ENCODE assay signal across 12 mouse cellular contexts in the genomic region with DNA sequence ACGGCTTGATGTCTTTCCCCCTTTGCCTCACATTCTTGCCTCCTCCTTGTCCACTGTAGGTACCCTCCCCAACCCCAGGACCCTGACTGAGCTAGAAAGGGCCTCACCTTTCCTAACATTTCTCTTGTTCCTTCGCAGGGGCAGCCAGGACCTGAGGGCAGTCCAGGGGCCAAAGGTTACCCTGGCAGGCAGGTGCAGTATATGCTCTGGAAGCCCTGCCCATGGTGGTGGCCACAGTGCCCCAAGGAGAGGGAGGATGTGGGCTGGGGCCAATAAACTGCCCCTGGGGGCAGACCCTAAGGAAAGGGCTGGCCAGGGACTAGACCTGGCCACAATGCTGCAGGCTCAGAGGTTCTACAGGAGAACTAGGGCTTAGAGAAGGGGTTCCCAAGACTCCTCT.
"Had no signal": no experiment of that assay in that cellular context is flagged by ENCODE, and none has a peak within 500 bp of the region (broad histone marks: within the 10 kb centered on the region; RNA-seq: fewer than 3 reads in every experiment).

No protein-coding gene starts in this region.

- H3K27me3 ChIP-seq: intestine, embryonic 15.5 days; liver, embryonic 15.5 days; neural tube, embryonic 15.5 days had no signal

- H3K4me2 ChIP-seq: intestine, embryonic 15.5 days; liver, embryonic 15.5 days; neural tube, embryonic 15.5 days had no signal

- H3K9me3 ChIP-seq: intestine, embryonic 15.5 days; liver, embryonic 15.5 days; midbrain, embryonic 10.5 days; neural tube, embryonic 15.5 days had no signal

- DNase-seq: liver; lung, adult 2 months; lung, postnatal 10 days; lung, postnatal 4 days; midbrain, embryonic 14.5 days; right cerebral cortex, postnatal 25 days; thymus, postnatal 36 days had no signal

- H3K9ac ChIP-seq: intestine, embryonic 15.5 days; liver, embryonic 15.5 days; neural tube, embryonic 15.5 days had no signal

- H3K27ac ChIP-seq: intestine, embryonic 15.5 days; liver, embryonic 15.5 days; midbrain, embryonic 10.5 days; neural tube, embryonic 15.5 days had no signal

- H3K4me3 ChIP-seq: intestine, embryonic 15.5 days; liver, embryonic 15.5 days; midbrain, embryonic 10.5 days; myocyte; neural tube, embryonic 15.5 days had no signal

- H3K36me3 ChIP-seq: liver, embryonic 15.5 days; midbrain, embryonic 10.5 days; neural tube, embryonic 15.5 days had no signal

- H3K4me1 ChIP-seq: liver, embryonic 15.5 days; midbrain, embryonic 10.5 days had no signal
